Mouse (Mus musculus) liver, adult 2 months (tissue): ENCODE results near the gene Aldoc. TPM values are rescaled to one million over a fixed set of nuclear protein-coding genes. Genes with fewer than 3 reads are reported as not detected.
"Not testable (repeated sequence)": the region's sequence is repeated elsewhere in the genome, so short reads cannot be mapped to it uniquely, and the experiment has no call there.

Source experiments
- DNase-seq: peaks from one replicate; pipeline ENCODE4 v3.0.0-alpha.2; 2011; ENCODE audit warnings: low read depth, low spot score; ENCODE audit errors: extremely low read depth
- H3K27ac ChIP-seq: fragments of 200-500 bp; replicated peaks from 2 replicates; pipeline ENCODE4 v1.5.1; 2012; ENCODE audit warnings: low read depth, mild to moderate bottlenecking, control low read depth, inconsistent platforms, low read length; ENCODE audit not compliant: insufficient read depth
- H3K27me3 ChIP-seq: fragments of 200-500 bp; 2 replicates; pipeline ENCODE4 v1.6.1; 2012; ENCODE audit warnings: mild to moderate bottlenecking, moderate library complexity, low read length, inconsistent platforms; ENCODE audit not compliant: control insufficient read depth, insufficient read depth
- H3K36me3 ChIP-seq: fragments of 200-500 bp; 2 replicates; pipeline ENCODE4 v1.6.1; 2012; ENCODE audit warnings: low read length, inconsistent platforms; ENCODE audit not compliant: control insufficient read depth, insufficient read depth
- H3K4me1 ChIP-seq: fragments of 200-500 bp; 2 replicates; pipeline ENCODE4 v1.6.1; 2011; ENCODE audit warnings: low read length; ENCODE audit not compliant: control insufficient read depth, insufficient read depth
- H3K4me3 ChIP-seq: fragments of 200-500 bp; 2 replicates; pipeline ENCODE4 v1.5.1; 2011; ENCODE audit warnings: low read depth, mild to moderate bottlenecking, control low read depth, low read length, moderate library complexity; ENCODE audit not compliant: insufficient read depth
- H3K79me2 ChIP-seq: fragments of 200-500 bp; 2 replicates; pipeline ENCODE4 v1.6.1; 2012; ENCODE audit warnings: inconsistent platforms, mild to moderate bottlenecking, low read length, moderate library complexity; ENCODE audit not compliant: control insufficient read depth, insufficient read depth
- H3K9ac ChIP-seq: fragments of 200-500 bp; 2 replicates; pipeline ENCODE4 v1.6.1; 2012; ENCODE audit warnings: low read depth, mild to moderate bottlenecking, control low read depth, inconsistent platforms, low read length
- CTCF ChIP-seq: fragments of 200-500 bp; IDR thresholded peaks from 2 replicates; pipeline ENCODE4 v1.5.1; 2011; ENCODE audit warnings: low read depth, low read length, control low read depth
- POLR2A ChIP-seq: fragments of 200-500 bp; IDR thresholded peaks from 2 replicates; pipeline ENCODE4 v1.6.1; 2011; ENCODE audit warnings: low read length, control low read depth; ENCODE audit not compliant: insufficient read depth; ENCODE audit errors: extremely low read depth
- WGBS: fragments of 180-500 bp; shearing (Covaris S2); methylation state at CpG from one replicate; pipeline ENCODE4 v1.1.7; 2018; 5-methylcytosine and 5-hydroxymethylcytosine counted together
- polyA plus RNA-seq: library from polyadenylated mRNA; depleted of rRNA; stranded (reverse); fragments of >200 nt; gene quantifications from 2 replicates; pipeline ENCODE4 v1.2.3, GENCODE M21; 2012; rRNA removed
- total RNA-seq: library from RNA; depleted of rRNA; stranded (reverse); fragments of >200 nt; gene quantifications from 2 replicates; pipeline ENCODE4 v1.2.3, GENCODE M21; 2014; rRNA removed

The Aldoc gene
- 15.8 and 16.9 TPM in 2 replicates for total RNA-seq
- 8.8 and 19.1 TPM in 2 replicates for polyA plus RNA-seq

DNA sequence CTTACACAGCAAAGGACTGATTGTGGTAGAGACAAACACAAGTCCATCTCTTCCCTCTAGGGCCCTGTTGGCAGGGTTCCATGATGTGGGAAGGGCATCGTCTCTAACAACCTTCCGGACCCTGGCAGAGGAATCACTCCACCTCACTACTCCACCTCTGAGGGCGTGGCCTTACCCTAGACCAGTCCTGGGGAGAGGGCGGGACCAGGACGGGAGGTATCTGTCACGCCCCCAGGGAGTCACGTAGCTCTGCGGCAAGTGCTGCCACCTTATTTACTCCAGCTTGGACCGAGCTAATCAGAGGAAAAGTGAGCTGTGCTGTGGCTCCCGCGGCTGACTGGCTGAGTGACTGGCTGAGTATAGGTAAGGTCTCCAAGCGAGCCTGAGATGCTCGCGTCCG is at the start of gene Aldoc:
Aldoc (plus strand) TSS at position 109 of the 400 bp plus-strand sequence.
- Histone ChIP-seq H3K27ac (peak within 1 kb of the TSS; percentile 46; the same call in 1 of the 2 replicates), H3K9ac (peak within 1 kb of the TSS; percentile 75), H3K4me1 (peaks cover 2% of the 10 kb centered on the region; the same call in 1 of the 2 replicates), H3K27me3 (no peaks in the 10 kb centered on the region), H3K4me3 (peak within 1 kb of the TSS; percentile 51), H3K36me3 (no peaks in the 10 kb centered on the region), H3K79me2 (no peaks in the 10 kb centered on the region)
- peak; percentile 95 for DNase-seq
- 5% methylated on average over 15 of the region's 15 CpGs for WGBS
- TF ChIP-seq POLR2A = peak; percentile 75
- no peak; the same call in 1 of the 2 replicates for TF ChIP-seq CTCF

DNA sequence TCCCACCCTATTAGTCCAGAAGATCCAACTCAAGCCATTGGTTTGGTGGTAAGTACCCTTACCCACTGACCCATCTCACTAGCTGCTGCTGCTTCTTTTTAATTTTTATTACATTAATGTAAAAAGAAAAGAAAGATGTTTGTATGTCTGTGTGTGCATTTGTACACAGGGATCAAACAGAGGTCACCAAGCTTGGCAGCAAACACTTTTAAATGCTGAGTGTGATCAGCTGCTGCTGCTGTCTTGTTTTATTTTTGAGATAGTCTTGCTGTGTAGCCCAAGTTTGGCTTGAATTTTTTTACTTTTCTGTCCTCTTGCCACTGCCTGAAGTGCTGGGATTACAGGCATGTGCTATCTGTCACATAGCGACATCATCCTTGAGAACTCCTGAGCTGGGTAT is 47.2 kb upstream of the Aldoc start:
- TF ChIP-seq POLR2A (no peak), CTCF (no peak)
- H3K27me3 ChIP-seq = no peaks in the 10 kb centered on the region
- no peak overlapping the region for H3K9ac ChIP-seq
- H3K36me3 ChIP-seq = peaks cover 87% of the 10 kb centered on the region
- no peaks in the 10 kb centered on the region for H3K79me2 ChIP-seq
- no peaks in the 10 kb centered on the region for H3K4me1 ChIP-seq
- no peak for DNase-seq
- 100% methylated on average over 1 of the region's 1 CpGs for WGBS
- no peak overlapping the region for H3K27ac ChIP-seq
- H3K4me3 ChIP-seq = no peak overlapping the region

DNA sequence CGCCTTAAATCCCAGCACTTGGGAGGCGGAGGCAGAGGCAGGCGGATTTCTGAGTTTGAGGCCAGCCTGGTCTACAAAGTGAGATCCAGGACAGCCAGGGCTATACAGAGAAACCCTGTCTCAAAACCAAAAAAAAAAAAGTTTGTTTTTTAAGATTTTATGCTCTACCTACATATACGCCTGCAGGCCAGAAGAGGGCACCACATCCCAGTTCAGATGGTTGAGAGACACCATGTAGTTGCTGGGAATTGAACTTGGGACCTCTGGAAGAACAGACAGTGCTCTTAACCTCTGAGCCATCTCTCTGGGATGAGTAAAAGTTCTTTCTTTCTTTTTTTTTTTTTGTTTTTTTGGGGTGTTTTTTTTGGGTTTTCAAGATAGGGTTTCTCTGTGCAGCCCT is 46.6 kb upstream of the Aldoc start:
- WGBS = 95% methylated on average over 4 of the region's 4 CpGs
- not testable (repeated sequence) for H3K79me2 ChIP-seq, H3K9ac ChIP-seq, H3K27ac ChIP-seq, H3K4me1 ChIP-seq, H3K27me3 ChIP-seq, H3K4me3 ChIP-seq, DNase-seq
- H3K36me3 ChIP-seq = peaks cover 90% of the 10 kb centered on the region
- peak; percentile 30; the same call in 1 of the 2 replicates for TF ChIP-seq CTCF

GRCm38 (mm10) chr11:78278853-78279252 is 43.9 kb upstream of the Aldoc start:
- 80% methylated on average over 7 of the region's 7 CpGs for WGBS
- Histone ChIP-seq H3K27me3 (no peaks in the 10 kb centered on the region), H3K9ac (no peak overlapping the region), H3K27ac (no peak overlapping the region), H3K4me3 (no peak overlapping the region), H3K4me1 (no peaks in the 10 kb centered on the region), H3K36me3 (peaks cover 90% of the 10 kb centered on the region), H3K79me2 (no peaks in the 10 kb centered on the region)
- no peak for DNase-seq
- TF ChIP-seq CTCF (no peak), POLR2A (no peak)

- Histone ChIP-seq H3K4me3 (no peak overlapping the region), H3K4me1 (no peaks in the 10 kb centered on the region), H3K9ac (no peak overlapping the region), H3K27me3 (no peaks in the 10 kb centered on the region), H3K36me3 (peaks cover 89% of the 10 kb centered on the region), H3K27ac (no peak overlapping the region), H3K79me2 (no peaks in the 10 kb centered on the region)
- DNase-seq = no peak
- TF ChIP-seq POLR2A (no peak), CTCF (no peak)
- 92% methylated on average over 4 of the region's 4 CpGs for WGBS
These were observed 43.2 kb upstream of the Aldoc start for GRCm38 (mm10) chr11:78279586-78279985.

DNA sequence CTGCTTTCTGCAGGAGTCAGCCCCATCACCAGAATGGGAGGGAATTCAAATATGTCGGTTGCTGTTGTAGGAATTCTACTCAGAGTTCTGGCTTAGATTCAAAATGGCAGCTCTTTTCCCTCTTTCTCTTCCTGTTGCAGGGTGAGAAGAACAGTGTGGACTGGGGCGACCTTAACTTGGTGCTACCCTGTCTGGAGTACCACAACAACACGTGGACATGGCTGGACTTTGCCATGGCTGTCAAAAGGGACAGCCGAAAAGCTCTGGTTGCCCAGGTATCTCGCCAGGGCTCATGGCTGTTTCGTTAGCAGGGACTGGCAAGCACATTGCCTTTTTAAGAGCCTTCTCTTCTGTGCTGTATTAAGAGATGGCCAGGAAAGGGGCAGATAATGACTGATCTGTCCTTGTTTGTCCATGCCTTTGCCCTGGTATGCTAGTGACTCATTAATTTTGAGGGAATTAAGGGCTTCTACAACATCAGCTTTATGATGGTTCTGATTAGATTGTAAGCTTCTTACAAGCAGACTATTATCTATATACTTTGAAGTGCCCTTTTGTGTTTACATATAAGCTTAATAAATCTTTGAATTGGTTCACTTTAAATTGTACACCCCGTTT is 33.5 kb upstream of the Aldoc start:
- TF ChIP-seq POLR2A (no peak), CTCF (no peak)
- Histone ChIP-seq H3K4me1 (peaks cover 3% of the 10 kb centered on the region), H3K36me3 (peaks cover 60% of the 10 kb centered on the region), H3K79me2 (no peaks in the 10 kb centered on the region), H3K4me3 (no peak overlapping the region), H3K9ac (no peak overlapping the region), H3K27me3 (no peaks in the 10 kb centered on the region), H3K27ac (no peak overlapping the region)
- peak; percentile 58 for DNase-seq
- 67% methylated on average over 7 of the region's 7 CpGs for WGBS
